Mouse (Mus musculus): ENCODE measurements around the gene Gdi2.
A peak's percentile ranks its signal among the peaks of the same experiment; 100 is the strongest.
"Not testable (repeated sequence)": the region's sequence is repeated elsewhere in the genome, so short reads cannot be mapped to it uniquely, and the experiment has no call there.

Gdi2 gene

GRCm38 (mm10) chr13:3537594-3538222 lies at the start of gene Gdi2:
Gene Gdi2, plus strand, starts transcription at chr13:3538063.
- DNase-seq (ENCODE audit: low spot score in 2 of 2): peak; percentile 94 to 97

GRCm38 (mm10) chr13:3495526-3495925 lies 42.3 kb upstream of the Gdi2 start:
- DNase-seq (ENCODE audit: low spot score in 2 of 2): no peak

- not testable (repeated sequence) for DNase-seq (ENCODE audit: low spot score in 2 of 2)
Observed at GRCm38 (mm10) chr13:3501014-3501413, 36.8 kb upstream of the Gdi2 start.

- DNase-seq (ENCODE audit: low spot score in 2 of 2): peak in 1 of 2 experiments; percentile 35
Observed at GRCm38 (mm10) chr13:3515351-3515750, 22.5 kb upstream of the Gdi2 start.

- not testable (repeated sequence) for DNase-seq (ENCODE audit: low spot score in 2 of 2)
Observed at GRCm38 (mm10) chr13:3519357-3519756, 18.5 kb upstream of the Gdi2 start.

- not testable (repeated sequence) for DNase-seq (ENCODE audit: low spot score in 2 of 2)
Observed at GRCm38 (mm10) chr13:3519994-3520393, 17.9 kb upstream of the Gdi2 start.

- no peak for DNase-seq (ENCODE audit: low spot score in 2 of 2)
Observed at GRCm38 (mm10) chr13:3523459-3523858, 14.4 kb upstream of the Gdi2 start.

GRCm38 (mm10) chr13:3523946-3524345 lies 13.9 kb upstream of the Gdi2 start:
- no peak for DNase-seq (ENCODE audit: low spot score in 2 of 2)

GRCm38 (mm10) chr13:3525611-3526051 lies 12.2 kb upstream of the Gdi2 start:
- DNase-seq (ENCODE audit: low spot score in 2 of 2): no peak

GRCm38 (mm10) chr13:3526328-3526727 lies 11.5 kb upstream of the Gdi2 start:
- peak in 1 of 2 experiments; percentile 48 for DNase-seq (ENCODE audit: low spot score in 2 of 2)

- no peak for DNase-seq (ENCODE audit: low spot score in 2 of 2)
Observed at GRCm38 (mm10) chr13:3530451-3530850, 7.4 kb upstream of the Gdi2 start.

GRCm38 (mm10) chr13:3531176-3531575 lies 6.7 kb upstream of the Gdi2 start:
- DNase-seq (ENCODE audit: low spot score in 2 of 2): not testable (repeated sequence)

- DNase-seq (ENCODE audit: low spot score in 2 of 2): no peak
Observed at GRCm38 (mm10) chr13:3531692-3532320, 6.1 kb upstream of the Gdi2 start.

- DNase-seq (ENCODE audit: low spot score in 2 of 2): no peak
Observed at GRCm38 (mm10) chr13:3532451-3532850, 5.4 kb upstream of the Gdi2 start.

- no peak for DNase-seq (ENCODE audit: low spot score in 2 of 2)
Observed at GRCm38 (mm10) chr13:3534146-3534545, 3.7 kb upstream of the Gdi2 start.

- DNase-seq (ENCODE audit: low spot score in 2 of 2): peak; percentile 59 to 63
Observed at GRCm38 (mm10) chr13:3538223-3538968, 533 bp downstream of the Gdi2 start.

- peak in 1 of 2 experiments; percentile 26 for DNase-seq (ENCODE audit: low spot score in 2 of 2)
Observed at GRCm38 (mm10) chr13:3538969-3539562, 1.2 kb downstream of the Gdi2 start.

GRCm38 (mm10) chr13:3540166-3540565 lies 2.3 kb downstream of the Gdi2 start:
- no peak for DNase-seq (ENCODE audit: low spot score in 2 of 2)

GRCm38 (mm10) chr13:3541159-3541782 lies 3.4 kb downstream of the Gdi2 start:
- DNase-seq (ENCODE audit: low spot score in 2 of 2): no peak

GRCm38 (mm10) chr13:3544077-3544874 lies 6.4 kb downstream of the Gdi2 start:
- no peak for DNase-seq (ENCODE audit: low spot score in 2 of 2)

GRCm38 (mm10) chr13:3544925-3545324 lies 7.1 kb downstream of the Gdi2 start:
- DNase-seq (ENCODE audit: low spot score in 2 of 2): no peak
